ENCODE assay signal across 15 mouse cellular contexts in genomic region chr14:122160916-122161315, GRCm38 (mm10).
"Had no signal": no experiment of that assay in that cellular context is flagged by ENCODE, and none has a peak within 500 bp of the region (broad histone marks: within the 10 kb centered on the region; RNA-seq: fewer than 3 reads in every experiment).

No protein-coding gene starts in this region.

- H3K27ac ChIP-seq: midbrain, embryonic 10.5 days; midbrain, embryonic 12.5 days; neural tube, embryonic 12.5 days; stomach, embryonic 15.5 days; stomach, postnatal 0 days had no signal

- H3K4me2 ChIP-seq: lung, embryonic 14.5 days; midbrain, embryonic 12.5 days; neural tube, embryonic 12.5 days; stomach, embryonic 15.5 days had no signal

- H3K4me1 ChIP-seq: midbrain, embryonic 10.5 days; midbrain, embryonic 12.5 days; neural tube, embryonic 12.5 days; stomach, embryonic 15.5 days had no signal

- H3K9ac ChIP-seq: lung, embryonic 14.5 days; midbrain, embryonic 12.5 days; neural tube, embryonic 12.5 days; stomach, embryonic 15.5 days had no signal

- H3K27me3 ChIP-seq: midbrain, embryonic 12.5 days; neural tube, embryonic 12.5 days; stomach, embryonic 15.5 days had no signal

- DNase-seq: lung, adult 18-20 months; lung, embryonic 14.5 days; lung, postnatal 10 days; lung, postnatal 4 days; midbrain, embryonic 14.5 days; right cerebral cortex, postnatal 14 days; thymus, adult 2 months; thymus, postnatal 25 days; thymus, postnatal 4 days had no signal

- H3K9me3 ChIP-seq: midbrain, embryonic 10.5 days; stomach, embryonic 15.5 days had no signal

- ATAC-seq: midbrain, embryonic 16.5 days had no signal

- H3K4me3 ChIP-seq: midbrain, embryonic 10.5 days; midbrain, embryonic 12.5 days; neural tube, embryonic 12.5 days; stomach, embryonic 15.5 days had no signal
